Mouse (Mus musculus) testis, adult 2 months (tissue): ENCODE measurements at regions not wholly inside any gene's neighbourhood (a gene's known extent, or its start where the extent isn't known, plus 50 kb on each side); places are given as distances from the start of the nearest gene placed in this dataset.

Source experiments
- H3K27ac ChIP-seq: fragments of 200-500 bp; 2 replicates; pipeline ENCODE4 v1.5.1; 2012; ENCODE audit warnings: low read depth, low read length; ENCODE audit not compliant: control insufficient read depth, insufficient read depth
- H3K27me3 ChIP-seq: fragments of 200-500 bp; 2 replicates; pipeline ENCODE4 v1.6.1; 2012; ENCODE audit warnings: mild to moderate bottlenecking, low read length, moderate library complexity; ENCODE audit not compliant: control insufficient read depth, insufficient read depth
- H3K36me3 ChIP-seq: fragments of 200-500 bp; 2 replicates; pipeline ENCODE4 v1.6.1; 2012; ENCODE audit warnings: mild to moderate bottlenecking, low read length; ENCODE audit not compliant: control insufficient read depth, insufficient read depth
- H3K4me1 ChIP-seq: fragments of 200-500 bp; 2 replicates; pipeline ENCODE4 v1.6.1; 2012; ENCODE audit warnings: low read length; ENCODE audit not compliant: control insufficient read depth, insufficient read depth
- H3K4me3 ChIP-seq: fragments of 200-500 bp; 2 replicates; pipeline ENCODE4 v1.5.1; 2012; ENCODE audit warnings: low read depth, mild to moderate bottlenecking, low read length, moderate library complexity, mixed read lengths; ENCODE audit not compliant: control insufficient read depth
- CTCF ChIP-seq: fragments of 200-500 bp; IDR thresholded peaks from 2 replicates; pipeline ENCODE4 v1.5.1; 2012; ENCODE audit warnings: low read depth, mild to moderate bottlenecking, inconsistent platforms, low read length, moderate library complexity; ENCODE audit not compliant: control insufficient read depth, insufficient read depth, insufficient replicate concordance
- POLR2A ChIP-seq: fragments of 200-500 bp; IDR thresholded peaks from 2 replicates; pipeline ENCODE4 v1.6.1; 2012; ENCODE audit warnings: low read depth, mild to moderate bottlenecking, inconsistent platforms, low read length, moderate library complexity; ENCODE audit not compliant: control insufficient read depth

- no peak for TF ChIP-seq POLR2A
- no peak for TF ChIP-seq CTCF
- Histone ChIP-seq H3K27ac (no peak overlapping the region), H3K4me3 (no peak overlapping the region), H3K36me3 (no peaks in the 10 kb centered on the region), H3K4me1 (peaks cover 5% of the 10 kb centered on the region; the same call in 1 of the 2 replicates), H3K27me3 (no peaks in the 10 kb centered on the region)
Measured at GRCm38 (mm10) chr9:101473074-101473461, 221.5 kb upstream of the Ppp2r3a start.

GRCm38 (mm10) chr9:101472101-101473073 lies 220.8 kb upstream of the Ppp2r3a start:
- TF ChIP-seq CTCF: no peak
- TF ChIP-seq POLR2A: no peak
- no peaks in the 10 kb centered on the region for H3K36me3 ChIP-seq
- H3K27ac ChIP-seq: no peak overlapping the region
- H3K27me3 ChIP-seq: no peaks in the 10 kb centered on the region
- H3K4me1 ChIP-seq: peaks cover 5% of the 10 kb centered on the region; the same call in 1 of the 2 replicates
- H3K4me3 ChIP-seq: no peak overlapping the region

- Histone ChIP-seq H3K4me3 (no peak overlapping the region), H3K27me3 (no peaks in the 10 kb centered on the region), H3K4me1 (peaks cover 5% of the 10 kb centered on the region; the same call in 1 of the 2 replicates), H3K36me3 (no peaks in the 10 kb centered on the region), H3K27ac (no peak overlapping the region)
- TF ChIP-seq POLR2A (no peak), CTCF (no peak)
Measured at GRCm38 (mm10) chr9:101471665-101472064, 220.1 kb upstream of the Ppp2r3a start.

- no peak overlapping the region for H3K4me3 ChIP-seq
- TF ChIP-seq POLR2A: no peak
- no peak for TF ChIP-seq CTCF
Measured at GRCm38 (mm10) chr9:101469756-101470155, 218.2 kb upstream of the Ppp2r3a start.

GRCm38 (mm10) chr9:101464727-101465427 lies 213.3 kb upstream of the Ppp2r3a start:
- H3K27me3 ChIP-seq: no peaks in the 10 kb centered on the region
- TF ChIP-seq CTCF: no peak
- TF ChIP-seq POLR2A: no peak
- no peaks in the 10 kb centered on the region for H3K36me3 ChIP-seq
- no peak overlapping the region for H3K27ac ChIP-seq
- H3K4me3 ChIP-seq: no peak overlapping the region
- H3K4me1 ChIP-seq: peaks cover 2% of the 10 kb centered on the region; the same call in 1 of the 2 replicates

More at GRCm38 (mm10) chr9:101469756-101470155, 218.2 kb upstream of the Ppp2r3a start:
- no peak overlapping the region for H3K27ac ChIP-seq
- no peaks in the 10 kb centered on the region for H3K36me3 ChIP-seq
- H3K27me3 ChIP-seq: no peaks in the 10 kb centered on the region
- peaks cover 7% of the 10 kb centered on the region; the same call in 1 of the 2 replicates for H3K4me1 ChIP-seq

- Histone ChIP-seq H3K36me3 (no peaks in the 10 kb centered on the region), H3K27me3 (no peaks in the 10 kb centered on the region), H3K27ac (no peak overlapping the region), H3K4me1 (no peaks in the 10 kb centered on the region), H3K4me3 (no peak overlapping the region)
- no peak for TF ChIP-seq CTCF
- TF ChIP-seq POLR2A: no peak
Measured at GRCm38 (mm10) chr9:101458947-101459627, 207.5 kb upstream of the Ppp2r3a start.

- H3K27ac ChIP-seq: no peak overlapping the region
- H3K36me3 ChIP-seq: no peaks in the 10 kb centered on the region
- no peak overlapping the region for H3K4me3 ChIP-seq
- H3K27me3 ChIP-seq: no peaks in the 10 kb centered on the region
- TF ChIP-seq POLR2A: no peak
- no peak for TF ChIP-seq CTCF
- no peaks in the 10 kb centered on the region for H3K4me1 ChIP-seq
Measured at GRCm38 (mm10) chr9:101458306-101458946, 206.8 kb upstream of the Ppp2r3a start.
